Mouse (Mus musculus): ENCODE data around the gene Farsb. TPM values are rescaled to one million over a fixed set of nuclear protein-coding genes. Genes with fewer than 3 reads are reported as not detected.

The Farsb gene
- total and polyA plus RNA-seq, 3 experiments = 7.4 to 295 (median 121) TPM

- Histone ChIP-seq H3K4me1 (ENCODE audit: insufficient read depth, low read depth, low read length) (no peaks in the 10 kb centered on the region), H3K36me3 (replicated peaks) (peaks cover 83% of the 10 kb centered on the region), H3K27me3 (ENCODE audit: insufficient read depth, low read length) (no peaks in the 10 kb centered on the region), H3K4me3 (ENCODE audit: low read depth, low read length) (no peak overlapping the region), H3K9me3 (replicated peaks) (no peaks in the 10 kb centered on the region)
- TF ChIP-seq TAL1 (conservative IDR thresholded peaks at IDR 0.05; ENCODE audit: low read depth, low read length) (no peak), CTCF (IDR thresholded peaks at IDR 0.05; ENCODE audit: low read depth, low read length) (no peak), POLR2AphosphoS5 (IDR thresholded peaks at IDR 0.05; ENCODE audit: insufficient replicate concordance, low read depth, low read length) (no peak), GATA2 (IDR thresholded peaks at IDR 0.05; ENCODE audit: borderline replicate concordance, low read depth, low read length) (no peak), GATA1 (IDR thresholded peaks at IDR 0.05; ENCODE audit: borderline replicate concordance, low read length) (no peak)
- no peak for ATAC-seq (ENCODE audit: extremely low read depth, insufficient number of reproducible peaks, low FRiP score, poor library complexity, severe bottlenecking)
- DNase-seq (ENCODE audit: low spot score) = no peak
These were observed 59.8 kb downstream of the Farsb start for GRCm38 (mm10) chr1:78428851-78429250.

DNA sequence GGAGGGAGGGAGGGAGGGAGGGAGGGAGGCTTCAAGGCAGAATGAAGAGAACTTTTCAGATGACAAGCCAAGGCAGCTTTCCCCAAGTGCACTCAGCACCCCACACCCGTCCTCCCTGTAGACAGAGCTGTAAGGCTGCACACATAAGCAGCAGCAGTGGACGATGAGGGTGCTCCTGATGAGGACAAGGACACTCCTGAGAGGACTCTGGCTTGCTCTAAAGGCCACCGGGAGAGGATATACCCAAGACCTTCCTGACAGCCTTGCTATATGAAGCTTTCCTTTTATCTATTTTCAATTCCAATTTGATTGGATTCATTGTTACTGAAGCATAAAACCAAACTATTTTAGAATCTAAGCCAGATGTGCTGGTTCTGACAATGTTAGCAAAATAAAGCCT lies 61.9 kb downstream of the Farsb start:
- ATAC-seq (ENCODE audit: extremely low read depth, insufficient number of reproducible peaks, low FRiP score, poor library complexity, severe bottlenecking) = no peak
- no peak for DNase-seq (ENCODE audit: low spot score)
- H3K4me3 ChIP-seq (ENCODE audit: low read depth, low read length) = no peak overlapping the region
- no peaks in the 10 kb centered on the region for H3K9me3 ChIP-seq (replicated peaks)
- TF ChIP-seq GATA2 (IDR thresholded peaks at IDR 0.05; ENCODE audit: borderline replicate concordance, low read depth, low read length) (no peak), CTCF (IDR thresholded peaks at IDR 0.05; ENCODE audit: low read depth, low read length) (no peak), TAL1 (conservative IDR thresholded peaks at IDR 0.05; ENCODE audit: low read depth, low read length) (no peak), POLR2AphosphoS5 (IDR thresholded peaks at IDR 0.05; ENCODE audit: insufficient replicate concordance, low read depth, low read length) (no peak), GATA1 (IDR thresholded peaks at IDR 0.05; ENCODE audit: borderline replicate concordance, low read length) (no peak)
- no peaks in the 10 kb centered on the region for H3K4me1 ChIP-seq (ENCODE audit: insufficient read depth, low read depth, low read length)
- peaks cover 86% of the 10 kb centered on the region for H3K36me3 ChIP-seq (replicated peaks)
- H3K27me3 ChIP-seq (ENCODE audit: insufficient read depth, low read length) = no peaks in the 10 kb centered on the region

GRCm38 (mm10) chr1:78425793-78426700 lies 62.6 kb downstream of the Farsb start:
- no peaks in the 10 kb centered on the region for H3K4me1 ChIP-seq (ENCODE audit: insufficient read depth, low read depth, low read length)
- no peak for TF ChIP-seq GATA1 (IDR thresholded peaks at IDR 0.05; ENCODE audit: borderline replicate concordance, low read length)
- TF ChIP-seq GATA2 (IDR thresholded peaks at IDR 0.05; ENCODE audit: borderline replicate concordance, low read depth, low read length) = no peak
- TF ChIP-seq CTCF (IDR thresholded peaks at IDR 0.05; ENCODE audit: low read depth, low read length) = no peak
- no peak for TF ChIP-seq POLR2AphosphoS5 (IDR thresholded peaks at IDR 0.05; ENCODE audit: insufficient replicate concordance, low read depth, low read length)
- no peak for TF ChIP-seq TAL1 (conservative IDR thresholded peaks at IDR 0.05; ENCODE audit: low read depth, low read length)
- H3K36me3 ChIP-seq (replicated peaks) = peaks cover 86% of the 10 kb centered on the region
- no peak for DNase-seq (ENCODE audit: low spot score)
- no peak overlapping the region for H3K4me3 ChIP-seq (ENCODE audit: low read depth, low read length)
- ATAC-seq (ENCODE audit: extremely low read depth, insufficient number of reproducible peaks, low FRiP score, poor library complexity, severe bottlenecking) = no peak
- H3K27me3 ChIP-seq (ENCODE audit: insufficient read depth, low read length) = no peaks in the 10 kb centered on the region
- H3K9me3 ChIP-seq (replicated peaks) = no peaks in the 10 kb centered on the region

DNA sequence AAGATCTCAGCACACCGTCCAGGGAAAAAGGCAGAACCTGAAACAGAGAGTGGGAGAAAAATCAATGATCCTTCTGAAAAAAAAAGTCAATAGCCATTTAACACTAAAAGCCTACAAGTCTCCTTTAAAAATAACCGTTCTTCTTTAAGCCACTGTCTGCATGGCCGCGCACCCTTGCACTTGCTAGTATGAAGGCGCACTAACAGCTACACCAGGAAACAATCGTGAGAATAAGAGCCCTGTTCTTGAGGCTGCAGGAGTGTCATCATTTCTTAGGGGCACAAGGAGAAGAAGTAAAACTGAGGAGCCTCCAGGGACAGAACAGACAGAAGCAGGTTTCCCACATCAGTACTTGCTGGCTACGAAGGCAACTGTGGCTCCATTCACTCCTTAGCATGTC lies 63.4 kb downstream of the Farsb start:
- Histone ChIP-seq H3K27me3 (ENCODE audit: insufficient read depth, low read length) (no peaks in the 10 kb centered on the region), H3K9me3 (replicated peaks) (no peaks in the 10 kb centered on the region), H3K4me3 (ENCODE audit: low read depth, low read length) (no peak overlapping the region), H3K4me1 (ENCODE audit: insufficient read depth, low read depth, low read length) (no peaks in the 10 kb centered on the region), H3K36me3 (replicated peaks) (peaks cover 86% of the 10 kb centered on the region)
- DNase-seq (ENCODE audit: low spot score) (no peak), ATAC-seq (ENCODE audit: extremely low read depth, insufficient number of reproducible peaks, low FRiP score, poor library complexity, severe bottlenecking) (no peak)
- TF ChIP-seq GATA1 (IDR thresholded peaks at IDR 0.05; ENCODE audit: borderline replicate concordance, low read length) = no peak
- no peak for TF ChIP-seq CTCF (IDR thresholded peaks at IDR 0.05; ENCODE audit: low read depth, low read length)
- TF ChIP-seq POLR2AphosphoS5 (IDR thresholded peaks at IDR 0.05; ENCODE audit: insufficient replicate concordance, low read depth, low read length) = no peak
- TF ChIP-seq TAL1 (conservative IDR thresholded peaks at IDR 0.05; ENCODE audit: low read depth, low read length) = no peak
- TF ChIP-seq GATA2 (IDR thresholded peaks at IDR 0.05; ENCODE audit: borderline replicate concordance, low read depth, low read length) = no peak

- Histone ChIP-seq H3K4me3 (ENCODE audit: low read depth, low read length) (no peak overlapping the region), H3K27me3 (ENCODE audit: insufficient read depth, low read length) (no peaks in the 10 kb centered on the region), H3K9me3 (replicated peaks) (no peaks in the 10 kb centered on the region), H3K4me1 (ENCODE audit: insufficient read depth, low read depth, low read length) (no peaks in the 10 kb centered on the region), H3K36me3 (replicated peaks) (peaks cover 88% of the 10 kb centered on the region)
- DNase-seq (ENCODE audit: low spot score) = no peak
- TF ChIP-seq TAL1 (conservative IDR thresholded peaks at IDR 0.05; ENCODE audit: low read depth, low read length) = no peak
- no peak for TF ChIP-seq GATA2 (IDR thresholded peaks at IDR 0.05; ENCODE audit: borderline replicate concordance, low read depth, low read length)
- no peak for TF ChIP-seq CTCF (IDR thresholded peaks at IDR 0.05; ENCODE audit: low read depth, low read length)
- no peak for TF ChIP-seq GATA1 (IDR thresholded peaks at IDR 0.05; ENCODE audit: borderline replicate concordance, low read length)
- no peak for TF ChIP-seq POLR2AphosphoS5 (IDR thresholded peaks at IDR 0.05; ENCODE audit: insufficient replicate concordance, low read depth, low read length)
- ATAC-seq (ENCODE audit: extremely low read depth, insufficient number of reproducible peaks, low FRiP score, poor library complexity, severe bottlenecking) = no peak
These were observed 63.8 kb downstream of the Farsb start for GRCm38 (mm10) chr1:78424848-78425247.

DNA sequence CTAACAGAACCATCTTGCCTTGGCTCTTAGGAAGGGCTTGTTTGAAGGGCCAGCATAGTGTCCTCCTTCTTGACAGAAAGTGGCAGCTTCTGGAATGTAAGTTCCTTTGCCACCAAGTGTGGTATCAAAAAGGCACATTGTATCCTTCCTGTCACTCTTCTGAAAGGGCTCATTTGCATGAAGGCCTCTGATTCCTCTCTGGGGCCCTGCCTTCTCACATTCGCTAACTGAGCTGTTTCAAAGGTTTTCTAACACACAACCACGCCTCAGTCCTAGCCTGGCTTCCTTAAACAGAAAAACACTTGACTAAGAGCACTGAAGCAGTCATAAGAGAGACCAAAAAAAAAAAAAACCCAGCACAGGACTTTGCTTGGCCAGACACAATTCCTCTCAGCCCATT lies 66.1 kb downstream of the Farsb start:
- ATAC-seq (ENCODE audit: extremely low read depth, insufficient number of reproducible peaks, low FRiP score, poor library complexity, severe bottlenecking) (no peak), DNase-seq (ENCODE audit: low spot score) (no peak)
- no peak overlapping the region for H3K4me3 ChIP-seq (ENCODE audit: low read depth, low read length)
- peaks cover 93% of the 10 kb centered on the region for H3K36me3 ChIP-seq (replicated peaks)
- TF ChIP-seq POLR2AphosphoS5 (IDR thresholded peaks at IDR 0.05; ENCODE audit: insufficient replicate concordance, low read depth, low read length) (no peak), GATA2 (IDR thresholded peaks at IDR 0.05; ENCODE audit: borderline replicate concordance, low read depth, low read length) (no peak), GATA1 (IDR thresholded peaks at IDR 0.05; ENCODE audit: borderline replicate concordance, low read length) (no peak), TAL1 (conservative IDR thresholded peaks at IDR 0.05; ENCODE audit: low read depth, low read length) (no peak), CTCF (IDR thresholded peaks at IDR 0.05; ENCODE audit: low read depth, low read length) (no peak)
- H3K9me3 ChIP-seq (replicated peaks) = no peaks in the 10 kb centered on the region
- no peaks in the 10 kb centered on the region for H3K27me3 ChIP-seq (ENCODE audit: insufficient read depth, low read length)
- no peaks in the 10 kb centered on the region for H3K4me1 ChIP-seq (ENCODE audit: insufficient read depth, low read depth, low read length)

Measured in G1E (cell line).